Mouse (Mus musculus): ENCODE measurements around the gene Stub1.

GRCm38 (mm10) chr17:25792615-25793014 is 40.6 kb downstream of the Stub1 start, which contains the start of gene Fam173a:
- TF ChIP-seq POLR2A (IDR thresholded peaks at IDR 0.05; ENCODE audit: insufficient read length, low read depth) (no peak), E2F4 (IDR thresholded peaks at IDR 0.05; ENCODE audit: insufficient read depth) (no peak), CEBPB (IDR thresholded peaks at IDR 0.05; ENCODE audit: insufficient read depth, poor library complexity, severe bottlenecking) (no peak), POLR2AphosphoS2 (IDR thresholded peaks at IDR 0.05; ENCODE audit: insufficient read length, low read depth) (no peak), MYOG (IDR thresholded peaks at IDR 0.05; ENCODE audit: control insufficient read depth in 1 of 3, insufficient read depth in 1 of 3, insufficient read length in 2 of 3, low read depth in 2 of 3) (no peak), MAX (IDR thresholded peaks at IDR 0.05; ENCODE audit: low read depth) (no peak), TCF12 (IDR thresholded peaks at IDR 0.05; ENCODE audit: insufficient read depth, poor library complexity, severe bottlenecking) (no peak), MYOD1 (IDR thresholded peaks at IDR 0.05; ENCODE audit: control insufficient read depth in 1 of 3, insufficient read length in 2 of 3, low read depth in 2 of 3) (no peak), TCF3 (IDR thresholded peaks at IDR 0.05; ENCODE audit: insufficient read length, low read depth) (no peak), SRF (IDR thresholded peaks at IDR 0.05; ENCODE audit: control insufficient read depth, insufficient read length, low read depth) (no peak), USF1 (IDR thresholded peaks at IDR 0.05; ENCODE audit: low read depth) (no peak), REST (IDR thresholded peaks at IDR 0.05; ENCODE audit: insufficient read depth, insufficient read length) (no peak)
